Mouse (Mus musculus): Measurements from ENCODE around the gene Mrpl55. TPM values are rescaled to one million over a fixed set of nuclear protein-coding genes. Genes with fewer than 3 reads are reported as not detected.
A peak's percentile ranks its signal among the peaks of the same experiment; 100 is the strongest.

Mrpl55 gene
- polyA plus RNA-seq, 1 experiment from 2014 or later: 96.8 TPM

- Histone ChIP-seq H3K9me3 (no peaks in the 10 kb centered on the region), H3K27me3 (peaks cover 54% of the 10 kb centered on the region), H3K36me3 (no peaks in the 10 kb centered on the region), H3K27ac (no peak overlapping the region), H3K9ac (peak overlapping the region; percentile 46; the same call in 1 of the 2 replicates), H3K4me1 (replicated peaks) (peaks cover 12% of the 10 kb centered on the region), H3K4me3 (no peak overlapping the region), H3K4me2 (peak overlapping the region; percentile 16; the same call in 1 of the 2 replicates)
- 63% methylated on average over 4 of the region's 4 CpGs for WGBS
- ATAC-seq (ENCODE audit: low FRiP score): peak; percentile 34; the same call in 1 of the 2 replicates
Measured at GRCm38 (mm10) chr11:59239428-59239785, 37.1 kb downstream of the Mrpl55 start.

- Histone ChIP-seq H3K9ac (no peak overlapping the region), H3K36me3 (no peaks in the 10 kb centered on the region), H3K4me1 (replicated peaks) (peaks cover 12% of the 10 kb centered on the region), H3K4me3 (no peak overlapping the region), H3K27ac (no peak overlapping the region), H3K27me3 (peaks cover 54% of the 10 kb centered on the region), H3K9me3 (no peaks in the 10 kb centered on the region), H3K4me2 (no peak overlapping the region)
- no peak for ATAC-seq (ENCODE audit: low FRiP score)
- 85% methylated on average over 4 of the region's 4 CpGs for WGBS
Measured at GRCm38 (mm10) chr11:59239796-59240195, 37.5 kb downstream of the Mrpl55 start.

- ATAC-seq (ENCODE audit: low FRiP score): no peak
- Histone ChIP-seq H3K4me2 (no peak overlapping the region), H3K27ac (no peak overlapping the region), H3K4me1 (replicated peaks) (peaks cover 12% of the 10 kb centered on the region), H3K4me3 (no peak overlapping the region), H3K9me3 (no peaks in the 10 kb centered on the region), H3K36me3 (no peaks in the 10 kb centered on the region), H3K9ac (no peak overlapping the region), H3K27me3 (peaks cover 47% of the 10 kb centered on the region)
- WGBS: 41% methylated on average over 3 of the region's 3 CpGs
Measured at GRCm38 (mm10) chr11:59241841-59242240, 39.6 kb downstream of the Mrpl55 start.

- Histone ChIP-seq H3K27ac (no peak overlapping the region), H3K4me2 (no peak overlapping the region), H3K9ac (no peak overlapping the region), H3K4me3 (no peak overlapping the region), H3K9me3 (no peaks in the 10 kb centered on the region), H3K4me1 (replicated peaks) (peaks cover 7% of the 10 kb centered on the region), H3K36me3 (no peaks in the 10 kb centered on the region), H3K27me3 (peaks cover 55% of the 10 kb centered on the region)
- 49% methylated on average over 6 of the region's 6 CpGs for WGBS
- no peak for ATAC-seq (ENCODE audit: low FRiP score)
Measured at GRCm38 (mm10) chr11:59243856-59244255, 41.6 kb downstream of the Mrpl55 start.

- Histone ChIP-seq H3K4me2 (no peak overlapping the region), H3K4me1 (replicated peaks) (no peaks in the 10 kb centered on the region)
- no peak for ATAC-seq (ENCODE audit: low FRiP score)
Measured at GRCm38 (mm10) chr11:59248101-59248500, 45.8 kb downstream of the Mrpl55 start.

More at GRCm38 (mm10) chr11:59248101-59248500, 45.8 kb downstream of the Mrpl55 start:
- 73% methylated on average over 10 of the region's 10 CpGs for WGBS
- no peak overlapping the region for H3K9ac ChIP-seq
- H3K4me3 ChIP-seq: no peak overlapping the region
- H3K27ac ChIP-seq: no peak overlapping the region
- H3K9me3 ChIP-seq: no peaks in the 10 kb centered on the region
- H3K27me3 ChIP-seq: peaks cover 44% of the 10 kb centered on the region
- H3K36me3 ChIP-seq: no peaks in the 10 kb centered on the region

Other genes with a start within 250 kb of the Mrpl55 start
- gene Hist3h2a, start 247.8 kb upstream of the Mrpl55 start, polyA plus RNA-seq (2015; fragmentation: Nextera tagmentation; extraction: Ambion mirVana): 138 and 142 TPM in 2 replicates
- 1.6 TPM in 2 replicates for gene Trim17, start 247.8 kb upstream of the Mrpl55 start, polyA plus RNA-seq (2015; fragmentation: Nextera tagmentation; extraction: Ambion mirVana)
- gene Trim11, start 224.4 kb upstream of the Mrpl55 start, polyA plus RNA-seq (2015; fragmentation: Nextera tagmentation; extraction: Ambion mirVana): 20.8 and 21.8 TPM in 2 replicates
- 0.22 and 0.44 TPM in 2 replicates for gene Obscn, start 66.1 kb upstream of the Mrpl55 start, polyA plus RNA-seq (2015; fragmentation: Nextera tagmentation; extraction: Ambion mirVana)
- 6.2 and 7.3 TPM in 2 replicates for gene Iba57, start 38.7 kb upstream of the Mrpl55 start, polyA plus RNA-seq (2015; fragmentation: Nextera tagmentation; extraction: Ambion mirVana)
- 0.14 and 0.17 TPM in 2 replicates for gene Gjc2, start 19.3 kb upstream of the Mrpl55 start, polyA plus RNA-seq (2015; fragmentation: Nextera tagmentation; extraction: Ambion mirVana)
- 177 and 182 TPM in 2 replicates for gene Guk1, start 10.3 kb upstream of the Mrpl55 start, polyA plus RNA-seq (2015; fragmentation: Nextera tagmentation; extraction: Ambion mirVana)
- gene 2310033P09Rik, start 5.8 kb downstream of the Mrpl55 start, polyA plus RNA-seq (2015; fragmentation: Nextera tagmentation; extraction: Ambion mirVana): 30.0 and 32.9 TPM in 2 replicates
- gene Arf1, start 25.8 kb downstream of the Mrpl55 start, polyA plus RNA-seq (2015; fragmentation: Nextera tagmentation; extraction: Ambion mirVana): 622 and 633 TPM in 2 replicates
- gene Wnt3a, start 88.3 kb downstream of the Mrpl55 start, polyA plus RNA-seq (2015; fragmentation: Nextera tagmentation; extraction: Ambion mirVana): 1.4 and 4.1 TPM in 2 replicates
- 3.6 and 5.0 TPM in 2 replicates for gene Wnt9a, start 104.4 kb downstream of the Mrpl55 start, polyA plus RNA-seq (2015; fragmentation: Nextera tagmentation; extraction: Ambion mirVana)
- not detected in 2 replicates for gene Prss38, start 173.2 kb downstream of the Mrpl55 start, polyA plus RNA-seq (2015; fragmentation: Nextera tagmentation; extraction: Ambion mirVana)
- gene Jmjd4, start 247.6 kb downstream of the Mrpl55 start, polyA plus RNA-seq (2015; fragmentation: Nextera tagmentation; extraction: Ambion mirVana): 14.3 and 15.2 TPM in 2 replicates
- gene Snap47, start 248.7 kb downstream of the Mrpl55 start, polyA plus RNA-seq (2015; fragmentation: Nextera tagmentation; extraction: Ambion mirVana): 448 and 460 TPM in 2 replicates